Mouse (Mus musculus) layer of hippocampus, postnatal 36 days (tissue): Measurements from ENCODE around the gene Depp1. TPM values are rescaled to one million over a fixed set of nuclear protein-coding genes. Genes with fewer than 3 reads are reported as not detected.

ENCODE experiments used
- DNase-seq, 2 experiments: peaks; one replicate each; pipeline ENCODE4 v3.0.0; 2022
- total RNA-seq, 2 experiments: library from RNA; stranded (reverse); gene quantifications; 2 replicates each; pipeline ENCODE4 v1.2.3; 2021

The Depp1 gene
- total RNA-seq, 2 experiments from 2014 or later, result 2.4 to 2.5 TPM

- DNase-seq, result no peak
Observed at GRCm38 (mm10) chr6:116651437-116652118, 1.2 kb downstream of the Depp1 start.

GRCm38 (mm10) chr6:116653191-116653590 is 2.8 kb downstream of the Depp1 start:
- DNase-seq, result no peak

- DNase-seq, result peak in 1 of 2 experiments; percentile 30
Observed at GRCm38 (mm10) chr6:116653684-116654454, 3.5 kb downstream of the Depp1 start.

- no peak for DNase-seq
Observed at GRCm38 (mm10) chr6:116663364-116663763, 13.0 kb downstream of the Depp1 start.

GRCm38 (mm10) chr6:116664031-116664430 is 13.6 kb downstream of the Depp1 start:
- no peak for DNase-seq

DNA sequence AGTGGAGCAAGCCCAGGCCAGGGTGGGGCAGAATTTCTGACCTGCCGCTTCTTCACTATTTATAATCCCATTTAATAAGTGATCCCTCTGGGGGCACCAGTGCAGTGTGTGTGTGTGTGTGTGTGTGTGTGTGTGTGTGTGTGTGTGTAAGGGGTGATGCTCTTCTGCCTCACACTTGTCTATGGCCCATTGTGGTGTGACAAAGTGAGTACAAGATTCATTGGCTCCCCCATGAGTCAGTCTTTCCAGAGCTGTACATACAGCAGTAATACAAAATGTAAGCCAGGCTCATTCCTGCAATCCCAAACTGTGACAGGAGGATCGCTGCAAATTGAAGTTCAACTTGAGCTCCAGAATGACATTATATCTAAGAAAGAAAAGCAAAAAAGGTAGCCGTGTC is 14.4 kb downstream of the Depp1 start:
- DNase-seq, result no peak

DNA sequence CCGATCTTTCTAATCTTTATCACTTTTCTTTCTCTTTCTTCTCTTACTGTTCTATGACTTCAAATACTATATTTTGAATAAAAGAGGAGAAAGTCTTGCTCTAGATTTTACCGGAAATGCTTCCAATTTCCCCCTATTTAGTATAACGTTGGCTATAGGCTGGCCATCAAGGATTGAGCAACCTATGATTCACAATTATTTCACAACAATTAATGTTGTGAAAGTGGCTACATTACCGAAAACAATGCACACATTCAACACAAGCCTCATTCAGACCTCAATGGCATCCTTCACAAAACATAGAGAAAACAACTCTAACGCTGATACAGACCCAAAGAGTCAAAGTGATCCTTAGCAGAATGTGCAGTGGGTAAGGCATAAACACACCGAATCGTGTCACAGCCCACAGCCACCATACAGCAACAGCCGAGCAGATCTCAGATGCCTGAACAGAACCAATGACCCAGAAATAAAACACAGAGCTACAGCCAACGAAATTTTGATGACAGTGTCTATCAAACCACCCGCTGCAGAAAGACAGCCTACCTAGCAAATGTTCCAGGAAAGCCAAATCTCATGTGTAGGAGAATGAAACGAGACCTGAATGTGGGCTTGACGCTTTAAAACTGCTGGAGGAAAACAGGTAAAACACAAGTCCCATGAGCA is 15.8 kb downstream of the Depp1 start:
- no peak for DNase-seq

DNA sequence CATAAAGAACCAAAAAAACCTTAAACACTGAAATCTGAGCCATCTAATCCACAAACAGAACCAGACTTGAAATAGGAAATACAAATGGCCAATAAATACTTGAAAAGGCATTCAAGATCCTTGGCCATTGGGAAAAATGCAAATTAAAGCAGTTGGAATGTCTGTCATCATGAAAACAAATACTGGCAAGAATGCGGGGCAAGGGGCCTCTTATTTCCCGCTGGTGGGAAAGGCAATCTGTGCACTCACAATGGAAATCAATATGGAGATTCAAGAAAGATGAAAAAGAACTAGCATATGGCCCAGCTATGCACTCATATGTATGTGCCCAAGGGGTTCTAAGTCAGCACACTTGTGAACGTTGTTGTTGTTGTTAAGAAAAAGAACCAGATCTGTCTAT is 16.5 kb downstream of the Depp1 start:
- no peak for DNase-seq

DNA sequence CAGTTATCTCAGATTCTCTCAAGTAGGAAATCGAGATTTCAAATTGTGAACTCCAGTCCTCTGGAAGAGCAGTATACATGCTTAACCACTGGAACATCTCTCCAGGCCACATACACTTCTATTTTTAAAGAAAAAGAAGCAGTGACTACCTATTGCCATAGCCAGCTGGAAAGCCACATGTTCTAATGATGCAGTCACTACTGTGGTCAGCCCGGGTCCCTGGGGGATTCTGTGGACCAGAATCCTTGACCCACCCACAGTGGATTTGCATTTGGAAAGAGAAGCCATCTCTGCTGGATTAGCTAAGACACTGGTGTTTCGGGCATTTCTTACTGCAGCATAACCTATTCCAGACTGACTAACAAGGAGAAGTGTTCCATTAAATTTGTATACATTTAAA is 17.0 kb downstream of the Depp1 start:
- DNase-seq, result no peak

DNA sequence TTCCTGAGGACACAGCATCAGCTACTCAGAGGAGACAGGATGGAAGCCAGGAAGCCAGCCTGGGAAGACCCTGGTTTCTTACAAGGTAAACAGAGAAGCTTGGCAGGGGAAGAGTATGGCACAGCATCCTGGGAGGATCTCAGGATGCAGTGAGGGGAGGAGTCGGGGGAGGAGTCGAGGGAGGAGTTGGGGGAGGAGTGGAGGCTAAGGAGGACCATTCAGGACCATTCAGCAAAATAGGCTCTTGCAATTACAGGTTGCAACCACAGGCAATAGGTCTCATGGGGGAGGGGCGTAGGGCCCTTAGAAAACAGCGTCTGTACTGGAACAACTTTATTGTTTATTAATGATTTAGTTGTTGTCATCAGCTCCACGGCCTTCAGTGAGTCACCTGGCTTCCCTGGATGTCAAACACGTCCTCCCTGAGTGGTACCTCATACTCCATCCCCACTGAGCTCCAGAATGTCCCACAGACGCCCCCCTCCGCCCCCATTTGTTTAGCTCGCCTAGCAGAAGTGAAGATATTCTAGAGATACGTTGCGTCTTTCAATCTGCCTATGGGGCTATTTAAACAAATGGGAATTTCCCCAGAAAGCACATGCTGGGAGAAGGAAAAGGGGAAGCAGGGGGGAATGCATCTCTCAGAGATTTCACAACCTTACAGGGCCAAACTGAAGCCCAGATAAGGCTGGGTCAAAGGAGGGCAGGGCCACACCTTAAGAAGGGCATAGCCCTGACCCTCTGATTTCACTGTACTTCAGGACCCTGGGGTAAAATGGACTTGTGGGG is 18.5 kb downstream of the Depp1 start:
- DNase-seq, result no peak

DNA sequence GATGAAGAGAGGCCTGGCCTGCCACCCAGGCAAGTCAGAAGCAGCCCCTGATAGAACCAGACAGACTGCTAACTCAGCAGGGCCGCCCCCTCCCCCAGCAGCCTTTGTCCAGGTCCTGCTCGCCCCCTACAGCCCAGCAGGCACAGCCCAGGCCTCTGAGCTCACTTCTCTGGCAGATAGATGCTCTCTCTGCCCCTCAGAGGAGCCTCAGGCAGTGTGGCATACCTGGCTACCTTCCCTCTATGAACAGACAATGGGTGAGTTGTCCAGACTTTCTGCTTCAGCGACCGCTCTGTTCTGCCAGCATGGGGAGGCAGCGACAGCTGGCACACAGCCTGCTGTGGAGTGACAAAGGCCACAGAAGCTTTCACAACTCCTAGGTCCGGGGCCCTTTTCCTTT is 19.7 kb downstream of the Depp1 start:
- peak in 1 of 2 experiments; percentile 21 for DNase-seq

GRCm38 (mm10) chr6:116671031-116671430 is 20.6 kb downstream of the Depp1 start:
- no peak for DNase-seq

- DNase-seq, result no peak
Observed at GRCm38 (mm10) chr6:116671768-116672167, 21.4 kb downstream of the Depp1 start.

- no peak for DNase-seq
Observed at GRCm38 (mm10) chr6:116672349-116672748, 21.9 kb downstream of the Depp1 start.

- DNase-seq, result peak; percentile 73 to 75
Observed at GRCm38 (mm10) chr6:116673471-116674282, 23.3 kb downstream of the Depp1 start, which contains the start of gene Rassf4. Rassf4 (minus strand) TSS chr6:116673952.

- no peak for DNase-seq
Observed at GRCm38 (mm10) chr6:116674283-116674886, 24.0 kb downstream of the Depp1 start.

- DNase-seq, result no peak
Observed at GRCm38 (mm10) chr6:116676355-116676913, 26.0 kb downstream of the Depp1 start.

DNA sequence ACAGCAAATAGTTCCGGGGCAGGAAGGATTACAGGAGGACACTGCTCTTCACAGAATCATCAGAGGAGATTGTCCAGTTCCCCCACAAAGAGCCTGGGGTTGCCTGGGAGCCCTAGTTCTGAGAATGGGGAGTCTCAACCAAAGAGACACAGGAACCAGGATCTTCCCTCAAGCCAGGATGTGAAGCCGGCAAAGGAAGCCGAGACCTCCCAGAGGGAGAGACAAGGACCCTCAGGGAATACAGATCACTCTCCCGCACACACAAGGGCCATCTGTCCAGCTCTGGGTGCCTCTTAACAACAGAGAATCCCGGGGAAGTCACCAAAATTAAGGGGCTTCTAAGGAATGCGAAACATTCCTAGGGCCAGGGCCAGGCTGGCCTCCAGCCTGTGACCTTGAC is 26.9 kb downstream of the Depp1 start:
- no peak for DNase-seq

GRCm38 (mm10) chr6:116679563-116680288 is 29.3 kb downstream of the Depp1 start:
- no peak for DNase-seq

DNA sequence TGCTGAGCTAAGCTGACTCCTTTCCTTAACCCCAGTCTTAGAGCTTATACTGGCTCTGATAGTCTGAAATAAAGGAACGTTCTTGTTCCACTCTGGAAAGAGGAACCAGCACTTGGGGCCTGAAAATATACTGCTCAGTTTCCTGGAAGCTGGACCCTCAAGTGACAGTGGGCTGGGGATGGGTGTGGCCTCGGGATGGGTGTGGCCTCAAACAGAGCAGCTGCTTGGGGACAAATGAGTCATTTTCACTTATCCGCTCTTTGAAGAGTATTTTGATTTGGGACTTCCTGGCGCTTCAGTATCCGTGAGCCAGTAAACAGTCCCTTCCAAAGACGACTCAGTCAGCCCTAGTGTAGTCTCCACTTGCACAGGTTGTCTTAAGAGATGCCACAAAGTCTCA is 31.9 kb downstream of the Depp1 start:
- no peak for DNase-seq
